Mouse (Mus musculus): ENCODE results near the gene Tsn. TPM values are rescaled to one million over a fixed set of nuclear protein-coding genes. Genes with fewer than 3 reads are reported as not detected.

The Tsn gene
- 181 and 271 TPM in 2 replicates for polyA plus RNA-seq (2015; fragmentation: Nextera tagmentation; extraction: Ambion mirVana)

DNA sequence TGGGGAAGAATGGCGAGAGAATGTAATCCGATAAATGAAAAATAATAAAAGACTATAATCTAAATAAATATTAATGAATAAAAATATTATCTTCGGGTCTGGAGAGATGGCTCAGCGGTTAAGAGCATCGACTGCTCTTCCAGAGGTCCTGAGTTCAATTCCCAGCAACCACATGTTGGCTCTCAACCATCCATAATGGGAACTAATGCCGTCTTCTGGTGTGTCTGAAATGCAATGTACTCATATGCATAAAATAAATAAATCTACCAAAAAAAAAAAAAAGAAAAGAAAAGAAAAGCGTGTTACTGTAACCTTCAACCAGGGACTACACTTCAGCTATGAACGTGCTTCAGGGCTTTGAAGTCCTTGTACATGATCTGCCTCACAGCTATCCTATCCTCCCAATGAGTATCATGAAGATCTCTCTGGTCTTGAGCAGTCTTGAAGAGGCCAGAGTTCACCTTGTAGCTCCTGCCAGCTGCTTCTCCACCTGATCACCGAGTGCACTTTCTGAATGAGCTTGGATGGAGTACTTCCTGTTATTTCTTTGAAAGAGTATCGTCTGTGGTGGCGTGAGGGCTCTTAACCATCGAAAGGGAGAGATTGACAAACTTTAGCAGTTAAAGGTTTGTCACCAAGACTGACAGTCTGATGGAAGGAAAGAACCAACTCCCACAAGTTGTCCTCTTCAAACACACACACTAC, at the start of gene Tsn:
Gene Tsn (minus strand): TSS at position 118 of the 705 bp plus-strand sequence.

DNA sequence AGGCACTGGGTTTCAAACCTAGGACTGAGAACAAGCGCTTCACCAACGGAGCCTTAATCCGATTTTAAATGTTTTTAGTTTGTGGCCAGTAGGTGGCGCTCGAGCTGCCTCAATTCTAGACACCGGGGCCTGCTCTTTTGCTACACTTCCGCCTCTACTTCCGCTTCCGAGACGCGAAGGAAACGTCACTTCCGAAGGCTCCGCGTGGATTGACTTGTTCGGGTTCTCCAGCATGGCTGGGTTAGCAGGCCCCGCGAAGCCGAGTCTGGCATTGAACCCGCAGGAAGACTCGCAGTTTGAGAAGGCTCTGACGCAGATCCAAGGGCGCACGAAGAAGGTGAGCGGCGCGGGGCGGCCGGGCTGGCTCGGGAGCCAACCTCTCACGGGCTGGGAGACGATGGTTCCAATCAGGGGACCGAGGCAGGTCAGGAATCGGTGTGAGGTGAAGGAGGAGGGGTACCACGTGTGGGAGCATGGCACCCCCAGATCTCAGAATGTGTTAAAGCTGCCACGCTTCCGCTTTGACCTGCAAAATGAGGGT, 10.2 kb upstream of the Tsn start, which contains the start of gene Nifk:
Gene Nifk (plus strand): TSS at position 179 of the 541 bp plus-strand sequence.

Other genes with a start within 250 kb of the Tsn start
- gene Gm29106, start 135.2 kb downstream of the Tsn start, polyA plus RNA-seq (2015; fragmentation: Nextera tagmentation; extraction: Ambion mirVana), result 0.07 and 0.11 TPM in 2 replicates
- gene Nifk, start 10.1 kb upstream of the Tsn start, polyA plus RNA-seq (2015; fragmentation: Nextera tagmentation; extraction: Ambion mirVana), result 54.7 and 65.2 TPM in 2 replicates
- 19.0 and 20.0 TPM in 2 replicates for gene Clasp1, start 77.3 kb upstream of the Tsn start, polyA plus RNA-seq (2015; fragmentation: Nextera tagmentation; extraction: Ambion mirVana)